Mouse (Mus musculus) liver, embryonic 11.5 days (tissue): ENCODE data around the gene Nxt2. TPM values are rescaled to one million over a fixed set of nuclear protein-coding genes. Genes with fewer than 3 reads are reported as not detected.

Experiments
- ATAC-seq: fragments of 200-750 bp; cut with Nextera tagmentation; replicated peaks from 2 replicates; pipeline ENCODE4 v1.8.0; 2017; ENCODE audit warnings: moderate number of reproducible peaks, mild to moderate bottlenecking, moderate TSS enrichment, moderate library complexity; ENCODE audit not compliant: low FRiP score
- DNase-seq: peaks from one replicate; pipeline ENCODE4 v3.0.0-alpha.2; 2017; ENCODE audit warnings: low spot score
- H3K27ac ChIP-seq: fragments of 300-500 bp; sonication (generic); 2 replicates; pipeline ENCODE4 v1.5.1; 2014; ENCODE audit warnings: mild to moderate bottlenecking, low read depth, low read length, control low read depth
- H3K27me3 ChIP-seq: fragments of 300-500 bp; sonication (generic); replicated peaks from 2 replicates; pipeline ENCODE4 v1.6.1; 2014; ENCODE audit warnings: low read length, mixed read lengths; ENCODE audit not compliant: control insufficient read depth, insufficient read depth
- H3K36me3 ChIP-seq: fragments of 300-500 bp; sonication (generic); 2 replicates; pipeline ENCODE4 v1.6.1; 2014; ENCODE audit warnings: mild to moderate bottlenecking, low read length, moderate library complexity, mixed read lengths; ENCODE audit not compliant: control insufficient read depth, insufficient read depth
- H3K4me1 ChIP-seq: fragments of 300-500 bp; sonication (generic); replicated peaks from 2 replicates; pipeline ENCODE4 v1.6.1; 2014; ENCODE audit warnings: low read length, mixed read lengths; ENCODE audit not compliant: control insufficient read depth, insufficient read depth
- H3K4me2 ChIP-seq: fragments of 300-500 bp; sonication (generic); 2 replicates; pipeline ENCODE4 v1.6.1; 2014; ENCODE audit warnings: mild to moderate bottlenecking, control low read depth, moderate library complexity
- H3K4me3 ChIP-seq: fragments of 300-500 bp; sonication (generic); 2 replicates; pipeline ENCODE4 v1.5.1; 2014; ENCODE audit warnings: low read depth, low read length, control low read depth
- H3K9ac ChIP-seq: fragments of 300-500 bp; sonication (generic); 2 replicates; pipeline ENCODE4 v1.6.1; 2014; ENCODE audit warnings: low read depth, low read length, control low read depth
- H3K9me3 ChIP-seq: fragments of 300-500 bp; sonication (generic); 2 replicates; pipeline ENCODE4 v1.6.1; 2016; ENCODE audit warnings: low read length, inconsistent platforms, mixed read lengths; ENCODE audit not compliant: control insufficient read depth
- WGBS: fragments of 180-500 bp; shearing (Covaris S2); extraction: QIAGEN DNeasy Blood & Tissue Kit; methylation state at CpG from one replicate; pipeline ENCODE4 v1.1.7; 2014; 5-methylcytosine and 5-hydroxymethylcytosine counted together
- polyA plus RNA-seq: library from polyadenylated mRNA; unstranded; fragments of >200 nt; fragmentation: Nextera tagmentation; extraction: Ambion mirVana; gene quantifications from 2 replicates; pipeline ENCODE4 v1.2.1, GENCODE M21; 2014

The Nxt2 gene
- polyA plus RNA-seq: 9.8 and 11.3 TPM in 2 replicates

DNA sequence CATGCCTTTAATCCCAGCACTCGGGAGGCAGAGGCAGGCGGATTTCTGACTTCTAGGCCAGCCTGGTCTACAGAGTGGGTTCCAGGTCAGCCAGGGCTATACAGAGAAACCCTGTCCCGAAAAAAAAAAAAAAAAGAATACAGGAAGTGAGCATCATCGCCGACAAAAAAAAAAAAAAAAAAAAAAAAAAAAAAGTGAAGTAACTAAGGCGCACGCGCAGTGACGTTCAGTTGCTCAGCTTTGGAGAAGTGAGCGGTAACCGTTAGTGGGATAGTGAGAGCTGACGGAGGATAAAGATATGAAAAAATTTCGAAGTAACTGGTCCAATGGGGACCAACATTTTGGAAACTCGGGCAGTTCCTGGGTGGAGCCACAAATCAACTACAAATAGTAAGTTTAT, at the start of gene Nxt2:
Nxt2 (plus strand) TSS at position 229 of the 400 bp plus-strand sequence.
- ATAC-seq (no peak), DNase-seq (no peak)
- no peaks in the 10 kb centered on the region for H3K4me1 ChIP-seq
- H3K27ac ChIP-seq: no peak within 1 kb of the TSS
- peak within 1 kb of the TSS; percentile 46; the same call in 1 of the 2 replicates for H3K9ac ChIP-seq
- H3K4me3 ChIP-seq: peak within 1 kb of the TSS; percentile 58
- WGBS: 78% methylated on average over 14 of the region's 14 CpGs
- no peaks in the 10 kb centered on the region for H3K9me3 ChIP-seq
- no peaks in the 10 kb centered on the region for H3K36me3 ChIP-seq
- no peaks in the 10 kb centered on the region for H3K27me3 ChIP-seq
- H3K4me2 ChIP-seq: peak within 1 kb of the TSS; percentile 58

DNA sequence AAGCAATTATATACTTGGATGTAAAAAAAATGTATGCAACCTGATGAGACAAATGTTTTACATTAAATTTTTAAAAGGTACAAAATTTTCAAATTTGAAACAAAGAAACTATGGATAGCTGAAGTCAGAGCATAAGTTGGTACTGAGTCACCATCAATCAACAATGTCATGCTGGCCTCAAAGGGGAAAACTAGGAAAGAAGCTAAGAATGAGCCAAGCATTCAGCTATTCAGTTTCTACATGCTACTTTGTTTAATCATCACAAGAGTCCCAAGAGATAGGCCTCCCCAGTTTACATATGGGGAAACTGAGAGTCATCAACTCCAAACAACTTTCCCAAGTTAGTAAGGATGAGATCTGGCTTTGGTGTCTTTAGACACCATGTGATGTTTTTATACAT, 49.6 kb upstream of the Nxt2 start:
- H3K27me3 ChIP-seq: no peaks in the 10 kb centered on the region; the same call in 1 of the 2 replicates
- no peaks in the 10 kb centered on the region for H3K9me3 ChIP-seq
- H3K4me3 ChIP-seq: no peak overlapping the region
- DNase-seq (no peak), ATAC-seq (no peak)
- no peaks in the 10 kb centered on the region for H3K4me1 ChIP-seq
- no peak overlapping the region for H3K27ac ChIP-seq
- H3K9ac ChIP-seq: no peak overlapping the region
- no peaks in the 10 kb centered on the region for H3K36me3 ChIP-seq
- H3K4me2 ChIP-seq: no peak overlapping the region

DNA sequence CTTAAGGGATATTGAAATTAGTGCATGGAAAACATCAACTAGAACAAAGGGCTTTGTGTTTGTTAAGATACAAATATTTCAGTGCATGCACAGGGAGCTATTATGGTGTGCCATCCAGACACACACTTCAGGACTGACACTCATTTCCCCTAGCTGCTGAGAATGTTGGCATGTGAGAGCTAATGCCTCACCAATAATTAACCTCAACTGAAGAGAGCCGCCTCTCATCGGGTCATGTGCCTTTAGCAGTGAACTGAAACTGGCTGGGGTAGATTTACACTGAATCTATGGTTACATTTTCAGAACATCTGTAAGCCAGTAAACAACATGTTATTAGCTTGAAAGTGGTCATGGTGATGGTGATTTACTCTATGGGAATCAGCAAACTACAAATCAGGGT, 44.5 kb upstream of the Nxt2 start:
- 73% methylated on average over 2 of the region's 2 CpGs for WGBS
- Histone ChIP-seq H3K27me3 (no peaks in the 10 kb centered on the region), H3K36me3 (no peaks in the 10 kb centered on the region)

DNA sequence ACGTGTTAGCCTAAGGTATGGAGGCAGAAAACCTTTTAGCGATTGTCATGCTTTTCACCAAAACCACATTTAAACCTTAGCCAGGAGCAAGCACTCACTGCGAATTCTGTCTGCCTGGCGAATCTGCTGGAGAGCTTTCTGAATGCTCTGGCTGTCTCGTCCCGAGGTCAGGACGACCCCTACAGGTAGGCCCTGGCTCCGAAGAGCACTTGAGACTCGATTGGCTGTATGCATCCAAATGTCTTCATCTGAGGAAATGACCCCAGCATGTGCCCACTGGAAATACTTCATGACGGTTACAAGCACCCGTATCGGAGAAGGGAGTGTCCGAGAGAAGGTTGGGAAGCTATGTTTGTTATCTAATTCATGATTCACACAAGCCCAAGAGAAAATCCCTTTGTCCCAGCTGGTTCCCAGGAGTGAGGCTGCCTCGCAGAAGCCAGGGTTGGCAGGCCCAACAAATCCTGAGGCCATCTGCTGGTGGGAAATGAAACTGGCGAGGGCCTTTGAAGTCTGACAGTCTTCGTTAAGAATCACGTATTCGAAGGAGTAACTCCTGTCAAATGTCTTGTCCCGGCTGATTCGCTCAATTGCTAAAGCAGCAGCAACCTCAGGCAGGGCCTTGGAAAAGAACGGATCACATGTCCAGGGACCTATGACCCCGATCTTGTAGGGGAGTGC, 37.4 kb upstream of the Nxt2 start:
- DNase-seq: no peak
- 41% methylated on average over 22 of the region's 22 CpGs for WGBS
- Histone ChIP-seq H3K27me3 (no peaks in the 10 kb centered on the region; the same call in 1 of the 2 replicates), H3K36me3 (no peaks in the 10 kb centered on the region), H3K9me3 (no peaks in the 10 kb centered on the region), H3K27ac (no peak overlapping the region), H3K9ac (no peak overlapping the region), H3K4me3 (no peak overlapping the region), H3K4me2 (no peak overlapping the region), H3K4me1 (no peaks in the 10 kb centered on the region)
- no peak for ATAC-seq

More for the DNA sequence above, 44.5 kb upstream of the Nxt2 start:
- Histone ChIP-seq H3K27ac (no peak overlapping the region), H3K9me3 (no peaks in the 10 kb centered on the region), H3K4me2 (no peak overlapping the region), H3K9ac (no peak overlapping the region), H3K4me3 (no peak overlapping the region), H3K4me1 (no peaks in the 10 kb centered on the region)
- ATAC-seq: no peak
- no peak for DNase-seq

DNA sequence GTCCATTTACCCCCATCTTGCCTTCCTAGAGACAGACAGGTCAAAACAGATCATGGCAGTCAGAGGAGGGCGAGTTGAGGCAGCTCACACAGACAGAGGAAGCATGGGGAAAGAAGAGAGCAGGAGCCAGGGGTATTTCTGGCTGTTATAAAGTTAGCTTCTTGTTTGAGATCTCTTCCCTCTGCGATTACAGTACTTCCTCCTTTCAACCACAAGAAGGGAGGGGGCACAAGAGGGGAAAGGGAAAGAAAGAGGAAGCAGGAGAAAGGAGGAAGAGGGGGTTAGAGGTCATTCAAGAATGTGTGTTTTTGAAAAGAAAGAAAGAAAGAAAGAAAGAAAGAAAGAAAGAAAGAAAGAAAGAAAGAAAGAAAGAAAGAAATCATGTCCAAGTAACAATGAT, 36.2 kb upstream of the Nxt2 start:
- WGBS: 37% methylated on average over 2 of the region's 2 CpGs
- H3K4me2 ChIP-seq: no peak overlapping the region
- ATAC-seq: no peak
- H3K27ac ChIP-seq: no peak overlapping the region
- no peaks in the 10 kb centered on the region for H3K4me1 ChIP-seq
- DNase-seq: no peak
- H3K9me3 ChIP-seq: no peaks in the 10 kb centered on the region
- no peaks in the 10 kb centered on the region; the same call in 1 of the 2 replicates for H3K27me3 ChIP-seq
- H3K4me3 ChIP-seq: no peak overlapping the region
- no peaks in the 10 kb centered on the region for H3K36me3 ChIP-seq
- H3K9ac ChIP-seq: no peak overlapping the region

DNA sequence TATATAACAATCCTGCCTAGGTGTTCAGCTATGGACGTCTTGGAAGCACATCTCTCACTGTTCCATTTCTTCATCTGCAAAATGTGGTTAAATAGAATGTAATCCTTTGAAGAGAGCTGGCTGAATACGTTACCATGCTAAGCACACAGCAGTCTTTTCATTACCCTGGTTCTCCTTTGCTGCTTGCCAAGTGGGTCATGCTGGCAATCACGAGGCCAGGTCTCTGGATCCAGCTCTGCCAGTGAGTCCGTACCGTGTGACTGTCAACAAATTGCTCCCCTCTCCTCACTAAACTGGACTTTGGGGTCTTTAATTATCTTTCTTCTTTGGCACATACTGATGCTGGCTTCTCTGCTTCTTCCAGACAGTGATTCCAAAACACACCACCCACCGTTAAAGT, 32.1 kb upstream of the Nxt2 start:
- no peak overlapping the region for H3K9ac ChIP-seq
- DNase-seq: no peak
- no peak overlapping the region for H3K27ac ChIP-seq
- no peak for ATAC-seq
- no peak overlapping the region for H3K4me3 ChIP-seq
- no peaks in the 10 kb centered on the region for H3K9me3 ChIP-seq
- no peaks in the 10 kb centered on the region; the same call in 1 of the 2 replicates for H3K27me3 ChIP-seq
- H3K4me2 ChIP-seq: no peak overlapping the region
- no peaks in the 10 kb centered on the region for H3K36me3 ChIP-seq
- no peaks in the 10 kb centered on the region for H3K4me1 ChIP-seq
- 74% methylated on average over 6 of the region's 6 CpGs for WGBS

DNA sequence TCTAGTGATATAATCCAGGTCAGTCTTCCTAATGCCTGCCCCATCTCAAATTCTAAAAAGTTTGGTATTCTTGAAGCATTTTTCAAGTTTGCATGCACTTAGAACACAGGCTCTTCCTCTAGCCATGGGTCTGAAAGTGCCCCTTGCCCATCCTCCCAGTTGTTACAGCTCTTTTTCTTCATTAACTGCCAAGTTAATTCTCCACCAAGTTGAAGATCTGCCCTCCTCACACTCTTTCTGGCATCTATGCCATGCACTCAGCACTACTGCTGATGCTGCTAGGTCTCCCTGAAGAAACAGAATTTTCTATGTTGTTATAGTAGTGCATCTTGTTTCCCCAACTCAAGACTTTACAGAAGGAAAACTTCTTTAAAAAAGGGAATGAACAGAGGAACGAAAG, 31.0 kb upstream of the Nxt2 start:
- H3K27me3 ChIP-seq: no peaks in the 10 kb centered on the region; the same call in 1 of the 2 replicates
- no peaks in the 10 kb centered on the region for H3K9me3 ChIP-seq
- H3K9ac ChIP-seq: no peak overlapping the region
- H3K36me3 ChIP-seq: no peaks in the 10 kb centered on the region
- WGBS: 64% methylated on average over 1 of the region's 1 CpGs
- no peak for ATAC-seq
- no peak overlapping the region for H3K27ac ChIP-seq
- no peaks in the 10 kb centered on the region for H3K4me1 ChIP-seq
- H3K4me2 ChIP-seq: no peak overlapping the region
- no peak overlapping the region for H3K4me3 ChIP-seq
- DNase-seq: no peak

DNA sequence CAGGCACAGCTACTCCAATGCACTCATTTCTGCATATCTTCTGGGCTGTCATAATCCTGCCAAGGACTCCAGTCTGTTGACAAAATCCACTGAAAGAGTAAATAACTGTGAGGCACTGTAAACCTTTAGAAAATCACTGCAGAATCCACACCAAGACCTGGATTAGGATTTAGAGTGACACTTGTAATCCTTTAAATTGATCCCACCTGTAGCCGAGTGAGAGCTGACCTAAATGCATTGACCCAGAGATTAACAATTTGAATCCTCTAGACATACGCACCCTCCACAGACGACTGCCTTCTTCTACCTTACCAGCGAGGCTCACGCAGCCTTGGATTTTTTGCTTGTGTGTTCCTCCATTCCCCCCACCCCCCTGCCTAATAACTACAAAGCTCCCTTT, 29.7 kb upstream of the Nxt2 start, which contains the start of gene Gucy2f:
Gucy2f (minus strand) TSS at position 101 of the 400 bp plus-strand sequence.
- ATAC-seq (no peak), DNase-seq (no peak)
- no peaks in the 10 kb centered on the region; the same call in 1 of the 2 replicates for H3K27me3 ChIP-seq
- H3K4me3 ChIP-seq: no peak within 1 kb of the TSS
- H3K27ac ChIP-seq: no peak within 1 kb of the TSS
- H3K4me1 ChIP-seq: no peaks in the 10 kb centered on the region
- H3K36me3 ChIP-seq: no peaks in the 10 kb centered on the region
- no peak within 1 kb of the TSS for H3K9ac ChIP-seq
- WGBS: 50% methylated on average over 5 of the region's 5 CpGs
- H3K9me3 ChIP-seq: no peaks in the 10 kb centered on the region
- H3K4me2 ChIP-seq: no peak within 1 kb of the TSS

DNA sequence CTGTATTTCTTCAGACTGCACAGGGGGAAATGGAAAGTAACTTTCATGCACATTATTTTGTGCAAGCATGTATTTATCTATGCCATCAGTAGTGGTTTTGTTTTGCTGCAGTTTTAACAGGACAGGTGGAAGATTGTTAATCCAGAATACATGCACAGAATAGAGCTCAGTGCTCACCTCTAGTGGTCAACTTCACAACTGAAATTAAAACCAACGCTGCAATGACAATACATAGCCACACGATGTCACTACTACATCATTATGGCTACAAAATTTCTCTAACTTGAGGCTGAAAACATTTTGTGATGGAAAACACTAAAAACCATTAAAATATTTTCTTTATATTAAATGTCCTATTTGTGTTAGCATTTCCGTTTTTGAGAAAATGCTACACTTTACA, 26.3 kb upstream of the Nxt2 start:
- 5% methylated on average over 3 of the region's 3 CpGs for WGBS
- no peak overlapping the region for H3K4me3 ChIP-seq
- H3K4me1 ChIP-seq: no peaks in the 10 kb centered on the region
- DNase-seq (no peak), ATAC-seq (no peak)
- no peak overlapping the region for H3K9ac ChIP-seq
- no peaks in the 10 kb centered on the region for H3K27me3 ChIP-seq
- no peaks in the 10 kb centered on the region for H3K9me3 ChIP-seq
- no peak overlapping the region for H3K27ac ChIP-seq
- no peaks in the 10 kb centered on the region for H3K36me3 ChIP-seq
- H3K4me2 ChIP-seq: no peak overlapping the region
